Mouse (Mus musculus): ENCODE measurements around the gene Fam163a.
"Not testable (repeated sequence)": the region's sequence is repeated elsewhere in the genome, so short reads cannot be mapped to it uniquely, and the experiment has no call there.

The Fam163a gene

GRCm38 (mm10) chr1:156204656-156205131 is at the start of gene Fam163a:
TSS of gene Fam163a (minus strand) at chr1:156205026.
- DNase-seq (ENCODE audit: extremely low read depth, low read depth, low spot score), result no peak

- not testable (repeated sequence) for DNase-seq (ENCODE audit: extremely low read depth, low read depth, low spot score)
These were observed 46.3 kb upstream of the Fam163a start for GRCm38 (mm10) chr1:156251096-156251495.

GRCm38 (mm10) chr1:156247893-156248292 is 43.1 kb upstream of the Fam163a start:
- no peak for DNase-seq (ENCODE audit: extremely low read depth, low read depth, low spot score)

- no peak for DNase-seq (ENCODE audit: extremely low read depth, low read depth, low spot score)
These were observed 37.0 kb upstream of the Fam163a start for GRCm38 (mm10) chr1:156241713-156242348.

GRCm38 (mm10) chr1:156241035-156241434 is 36.2 kb upstream of the Fam163a start:
- DNase-seq (ENCODE audit: extremely low read depth, low read depth, low spot score), result no peak

GRCm38 (mm10) chr1:156231122-156231521 is 26.3 kb upstream of the Fam163a start:
- no peak for DNase-seq (ENCODE audit: extremely low read depth, low read depth, low spot score)

GRCm38 (mm10) chr1:156230339-156231089 is 25.7 kb upstream of the Fam163a start:
- no peak for DNase-seq (ENCODE audit: extremely low read depth, low read depth, low spot score)

- no peak for DNase-seq (ENCODE audit: extremely low read depth, low read depth, low spot score)
These were observed 24.6 kb upstream of the Fam163a start for GRCm38 (mm10) chr1:156229448-156229847.

- DNase-seq (ENCODE audit: extremely low read depth, low read depth, low spot score), result no peak
These were observed 23.9 kb upstream of the Fam163a start for GRCm38 (mm10) chr1:156228728-156229127.

GRCm38 (mm10) chr1:156226903-156227302 is 22.1 kb upstream of the Fam163a start:
- no peak for DNase-seq (ENCODE audit: extremely low read depth, low read depth, low spot score)

- no peak for DNase-seq (ENCODE audit: extremely low read depth, low read depth, low spot score)
These were observed 17.6 kb upstream of the Fam163a start for GRCm38 (mm10) chr1:156222205-156223000.

- DNase-seq (ENCODE audit: extremely low read depth, low read depth, low spot score), result no peak
These were observed 16.5 kb upstream of the Fam163a start for GRCm38 (mm10) chr1:156221327-156221726.

GRCm38 (mm10) chr1:156218573-156218972 is 13.7 kb upstream of the Fam163a start:
- no peak for DNase-seq (ENCODE audit: extremely low read depth, low read depth, low spot score)

- DNase-seq (ENCODE audit: extremely low read depth, low read depth, low spot score), result no peak
These were observed 13.1 kb upstream of the Fam163a start for GRCm38 (mm10) chr1:156217941-156218340.

GRCm38 (mm10) chr1:156217393-156217792 is 12.6 kb upstream of the Fam163a start:
- no peak for DNase-seq (ENCODE audit: extremely low read depth, low read depth, low spot score)

- DNase-seq (ENCODE audit: extremely low read depth, low read depth, low spot score), result no peak
These were observed 11.4 kb upstream of the Fam163a start for GRCm38 (mm10) chr1:156216249-156216648.

- no peak for DNase-seq (ENCODE audit: extremely low read depth, low read depth, low spot score)
These were observed 9.8 kb upstream of the Fam163a start for GRCm38 (mm10) chr1:156214651-156215050.

GRCm38 (mm10) chr1:156212923-156213322 is 8.1 kb upstream of the Fam163a start:
- no peak for DNase-seq (ENCODE audit: extremely low read depth, low read depth, low spot score)

- no peak for DNase-seq (ENCODE audit: extremely low read depth, low read depth, low spot score)
These were observed 7.0 kb upstream of the Fam163a start for GRCm38 (mm10) chr1:156211809-156212317.

GRCm38 (mm10) chr1:156205164-156205563 is 338 bp upstream of the Fam163a start:
- DNase-seq (ENCODE audit: extremely low read depth, low read depth, low spot score), result no peak

GRCm38 (mm10) chr1:156203961-156204655 is 718 bp downstream of the Fam163a start:
- no peak for DNase-seq (ENCODE audit: extremely low read depth, low read depth, low spot score)

All from fat pad, adult 2 months (tissue).